Mouse (Mus musculus): ENCODE data around the gene Sema6d. TPM values are rescaled to one million over a fixed set of nuclear protein-coding genes. Genes with fewer than 3 reads are reported as not detected.
A peak's percentile ranks its signal among the peaks of the same experiment; 100 is the strongest.

Sema6d gene
- polyA plus RNA-seq, 1 experiment from 2014 or later = 24.1 TPM

- Histone ChIP-seq H3K9ac (no peak overlapping the region), H3K27me3 (no peaks in the 10 kb centered on the region), H3K4me3 (no peak overlapping the region), H3K4me1 (peaks cover 23% of the 10 kb centered on the region), H3K36me3 (ENCODE audit: poor library complexity, severe bottlenecking) (no peaks in the 10 kb centered on the region), H3K4me2 (no peak overlapping the region), H3K9me3 (replicated peaks) (no peaks in the 10 kb centered on the region), H3K27ac (peak overlapping the region; percentile 20; the same call in 1 of the 2 replicates)
- ATAC-seq = no peak
- 81% methylated on average over 1 of the region's 1 CpGs for WGBS
Observed at GRCm38 (mm10) chr2:124236831-124237230, 147.1 kb downstream of the Sema6d start.

- Histone ChIP-seq H3K27me3 (no peaks in the 10 kb centered on the region), H3K9me3 (replicated peaks) (no peaks in the 10 kb centered on the region), H3K4me3 (no peak overlapping the region), H3K27ac (no peak overlapping the region), H3K4me1 (no peaks in the 10 kb centered on the region), H3K4me2 (no peak overlapping the region), H3K36me3 (ENCODE audit: poor library complexity, severe bottlenecking) (no peaks in the 10 kb centered on the region), H3K9ac (no peak overlapping the region)
- no peak for ATAC-seq
- WGBS = 40% methylated on average over 1 of the region's 1 CpGs
Observed at GRCm38 (mm10) chr2:124243608-124244007, 153.8 kb downstream of the Sema6d start.

GRCm38 (mm10) chr2:124244543-124245245 is 154.9 kb downstream of the Sema6d start:
- H3K4me3 ChIP-seq = no peak overlapping the region
- H3K4me1 ChIP-seq = no peaks in the 10 kb centered on the region
- no peak overlapping the region for H3K4me2 ChIP-seq
- 64% methylated on average over 4 of the region's 4 CpGs for WGBS
- no peaks in the 10 kb centered on the region for H3K27me3 ChIP-seq
- H3K9me3 ChIP-seq (replicated peaks) = no peaks in the 10 kb centered on the region
- H3K9ac ChIP-seq = no peak overlapping the region
- H3K36me3 ChIP-seq (ENCODE audit: poor library complexity, severe bottlenecking) = no peaks in the 10 kb centered on the region
- H3K27ac ChIP-seq = no peak overlapping the region
- ATAC-seq = no peak

GRCm38 (mm10) chr2:124258108-124258507 is 168.3 kb downstream of the Sema6d start:
- Histone ChIP-seq H3K27ac (no peak overlapping the region), H3K27me3 (no peaks in the 10 kb centered on the region), H3K36me3 (ENCODE audit: poor library complexity, severe bottlenecking) (no peaks in the 10 kb centered on the region), H3K9me3 (replicated peaks) (no peaks in the 10 kb centered on the region), H3K4me2 (no peak overlapping the region), H3K9ac (no peak overlapping the region), H3K4me3 (no peak overlapping the region), H3K4me1 (no peaks in the 10 kb centered on the region)
- WGBS = 57% methylated on average over 1 of the region's 1 CpGs
- no peak for ATAC-seq

GRCm38 (mm10) chr2:124264309-124264708 is 174.5 kb downstream of the Sema6d start:
- no peak overlapping the region for H3K27ac ChIP-seq
- no peak for ATAC-seq
- no peaks in the 10 kb centered on the region for H3K36me3 ChIP-seq (ENCODE audit: poor library complexity, severe bottlenecking)
- 85% methylated on average over 3 of the region's 3 CpGs for WGBS
- no peak overlapping the region for H3K4me2 ChIP-seq
- H3K4me3 ChIP-seq = no peak overlapping the region
- no peaks in the 10 kb centered on the region for H3K9me3 ChIP-seq (replicated peaks)
- no peaks in the 10 kb centered on the region for H3K27me3 ChIP-seq
- no peaks in the 10 kb centered on the region for H3K4me1 ChIP-seq
- H3K9ac ChIP-seq = no peak overlapping the region

- Histone ChIP-seq H3K4me2 (no peak overlapping the region), H3K9me3 (replicated peaks) (no peaks in the 10 kb centered on the region), H3K36me3 (ENCODE audit: poor library complexity, severe bottlenecking) (no peaks in the 10 kb centered on the region), H3K4me3 (no peak overlapping the region), H3K27ac (no peak overlapping the region), H3K9ac (no peak overlapping the region), H3K27me3 (no peaks in the 10 kb centered on the region), H3K4me1 (no peaks in the 10 kb centered on the region)
- ATAC-seq = no peak
- WGBS = 88% methylated on average over 6 of the region's 6 CpGs
Observed at GRCm38 (mm10) chr2:124271156-124271555, 181.4 kb downstream of the Sema6d start.

- Histone ChIP-seq H3K4me3 (no peak overlapping the region), H3K4me2 (no peak overlapping the region), H3K4me1 (peaks cover 9% of the 10 kb centered on the region), H3K9me3 (replicated peaks) (no peaks in the 10 kb centered on the region), H3K9ac (no peak overlapping the region), H3K36me3 (ENCODE audit: poor library complexity, severe bottlenecking) (no peaks in the 10 kb centered on the region), H3K27me3 (no peaks in the 10 kb centered on the region), H3K27ac (no peak overlapping the region)
- ATAC-seq = peak; percentile 75; the same call in 1 of the 2 replicates
- WGBS = 9% methylated on average over 1 of the region's 1 CpGs
Observed at GRCm38 (mm10) chr2:124277492-124277891, 187.7 kb downstream of the Sema6d start.

GRCm38 (mm10) chr2:124285109-124285508 is 195.3 kb downstream of the Sema6d start:
- no peak overlapping the region for H3K9ac ChIP-seq
- H3K27ac ChIP-seq = no peak overlapping the region
- no peaks in the 10 kb centered on the region for H3K4me1 ChIP-seq
- H3K36me3 ChIP-seq (ENCODE audit: poor library complexity, severe bottlenecking) = no peaks in the 10 kb centered on the region
- H3K4me2 ChIP-seq = no peak overlapping the region
- no peaks in the 10 kb centered on the region for H3K27me3 ChIP-seq
- 72% methylated on average over 2 of the region's 2 CpGs for WGBS
- no peaks in the 10 kb centered on the region for H3K9me3 ChIP-seq (replicated peaks)
- peak; percentile 69 for ATAC-seq
- no peak overlapping the region for H3K4me3 ChIP-seq

GRCm38 (mm10) chr2:124289356-124289755 is 199.6 kb downstream of the Sema6d start:
- no peaks in the 10 kb centered on the region for H3K9me3 ChIP-seq (replicated peaks)
- H3K27me3 ChIP-seq = no peaks in the 10 kb centered on the region
- no peak for ATAC-seq
- H3K9ac ChIP-seq = no peak overlapping the region
- H3K36me3 ChIP-seq (ENCODE audit: poor library complexity, severe bottlenecking) = no peaks in the 10 kb centered on the region
- H3K4me1 ChIP-seq = 0 out of 2 replicates have a peak, but pooled peaks cover 3% of the 10 kb centered on the region
- H3K27ac ChIP-seq = no peak overlapping the region
- WGBS = 73% methylated on average over 2 of the region's 2 CpGs
- no peak overlapping the region for H3K4me3 ChIP-seq
- no peak overlapping the region for H3K4me2 ChIP-seq

- Histone ChIP-seq H3K4me3 (no peak overlapping the region), H3K4me2 (no peak overlapping the region), H3K27ac (peak overlapping the region; percentile 19; the same call in 1 of the 2 replicates), H3K36me3 (ENCODE audit: poor library complexity, severe bottlenecking) (no peaks in the 10 kb centered on the region), H3K27me3 (no peaks in the 10 kb centered on the region), H3K9ac (no peak overlapping the region), H3K4me1 (0 out of 2 replicates have a peak, but pooled peaks cover 3% of the 10 kb centered on the region), H3K9me3 (replicated peaks) (no peaks in the 10 kb centered on the region)
- WGBS = 64% methylated on average over 3 of the region's 3 CpGs
- ATAC-seq = peak; percentile 95
Observed at GRCm38 (mm10) chr2:124291145-124291544, 201.4 kb downstream of the Sema6d start.

GRCm38 (mm10) chr2:124293601-124294000 is 203.8 kb downstream of the Sema6d start:
- Histone ChIP-seq H3K4me1 (0 out of 2 replicates have a peak, but pooled peaks cover 3% of the 10 kb centered on the region), H3K27ac (no peak overlapping the region), H3K4me2 (no peak overlapping the region), H3K4me3 (no peak overlapping the region), H3K36me3 (ENCODE audit: poor library complexity, severe bottlenecking) (no peaks in the 10 kb centered on the region), H3K9me3 (replicated peaks) (no peaks in the 10 kb centered on the region), H3K9ac (no peak overlapping the region), H3K27me3 (no peaks in the 10 kb centered on the region)
- ATAC-seq = no peak
- WGBS = 92% methylated on average over 2 of the region's 2 CpGs

GRCm38 (mm10) chr2:124298351-124298750 is 208.6 kb downstream of the Sema6d start:
- no peak for ATAC-seq
- H3K4me1 ChIP-seq = no peaks in the 10 kb centered on the region
- no peak overlapping the region for H3K4me2 ChIP-seq
- H3K27ac ChIP-seq = no peak overlapping the region
- no peaks in the 10 kb centered on the region for H3K27me3 ChIP-seq
- H3K9me3 ChIP-seq (replicated peaks) = no peaks in the 10 kb centered on the region
- 61% methylated on average over 5 of the region's 5 CpGs for WGBS
- H3K9ac ChIP-seq = no peak overlapping the region
- H3K36me3 ChIP-seq (ENCODE audit: poor library complexity, severe bottlenecking) = no peaks in the 10 kb centered on the region
- no peak overlapping the region for H3K4me3 ChIP-seq

- WGBS = 63% methylated on average over 1 of the region's 1 CpGs
- H3K4me3 ChIP-seq = no peak overlapping the region
- H3K4me1 ChIP-seq = no peaks in the 10 kb centered on the region
- ATAC-seq = no peak
- no peak overlapping the region for H3K27ac ChIP-seq
- no peak overlapping the region for H3K4me2 ChIP-seq
- no peak overlapping the region for H3K9ac ChIP-seq
- H3K27me3 ChIP-seq = no peaks in the 10 kb centered on the region
- H3K9me3 ChIP-seq (replicated peaks) = no peaks in the 10 kb centered on the region
- H3K36me3 ChIP-seq (ENCODE audit: poor library complexity, severe bottlenecking) = no peaks in the 10 kb centered on the region
Observed at GRCm38 (mm10) chr2:124298872-124299271, 209.1 kb downstream of the Sema6d start.

All from forebrain, embryonic 13.5 days (tissue).